Mouse (Mus musculus) C2C12 (cell line): ENCODE data around the gene Ssmem1.

ENCODE experiments used
- CTCF ChIP-seq: IDR thresholded peaks from one replicate; pipeline ENCODE4 v1.5.1; 2011; ENCODE audit not compliant: control insufficient read depth, insufficient read depth, insufficient read length
- MAX ChIP-seq: IDR thresholded peaks from one replicate; pipeline ENCODE4 v1.6.1; 2011; ENCODE audit warnings: mild to moderate bottlenecking, control low read depth
- MYOG ChIP-seq: IDR thresholded peaks from one replicate; pipeline ENCODE4 v1.6.1; 2011; ENCODE audit not compliant: control insufficient read depth, insufficient read length; ENCODE audit errors: extremely low read depth
- USF1 ChIP-seq: IDR thresholded peaks from one replicate; pipeline ENCODE4 v1.6.1; 2011; ENCODE audit warnings: low read depth, mild to moderate bottlenecking, control low read depth, moderate library complexity

- TF ChIP-seq CTCF (no peak), USF1 (no peak), MAX (no peak), MYOG (no peak)
These were observed 26.7 kb upstream of the Ssmem1 start for GRCm38 (mm10) chr6:30482908-30483307.
